Comparison of ENCODE assay signal across 11 mouse cellular contexts in the genomic region with DNA sequence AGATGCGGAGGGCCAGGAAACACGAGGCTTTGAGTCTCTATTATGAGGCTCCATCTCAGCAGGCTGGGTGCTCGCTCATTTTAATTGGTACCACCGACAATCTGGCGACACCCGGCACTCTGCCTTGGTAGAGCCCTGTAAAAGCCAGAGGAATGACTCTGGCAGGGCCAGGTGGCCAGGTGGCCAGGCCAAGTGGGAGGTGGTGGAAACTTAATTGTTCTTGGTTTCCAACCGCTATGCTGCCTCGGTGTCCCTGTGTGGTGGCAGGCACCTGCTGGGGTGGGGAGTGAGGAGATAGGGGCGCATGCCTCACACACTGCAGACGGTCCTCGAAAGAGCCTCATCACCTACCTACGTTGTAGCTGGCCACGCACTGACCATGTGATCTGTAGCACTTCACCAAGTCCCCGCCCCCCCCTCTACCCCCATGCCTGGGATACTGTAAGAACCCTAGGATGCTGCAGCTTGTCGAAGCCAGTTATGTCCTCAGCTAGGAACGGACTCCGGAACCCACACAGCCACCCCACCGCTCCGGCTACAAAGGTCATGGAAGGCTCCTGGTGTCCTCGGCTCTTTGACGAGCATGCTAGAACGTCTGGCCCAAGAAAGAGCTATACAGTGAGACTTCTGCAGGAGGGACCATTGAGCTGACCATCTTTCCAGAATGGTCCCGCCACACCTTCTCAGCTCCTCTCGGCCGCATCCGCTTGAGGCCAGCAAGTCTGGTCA. TPM values are rescaled to one million over a fixed set of nuclear protein-coding genes. Genes with fewer than 3 reads are reported as not detected.
DNase-seq lines count a peak whose midpoint lies in the region; ATAC-seq and TF ChIP-seq lines count a peak whose summit lies in the region.
"Had no signal": no experiment of that assay in that cellular context is flagged by ENCODE, and none has a peak within 500 bp of the region (broad histone marks: within the 10 kb centered on the region; RNA-seq: fewer than 3 reads in every experiment).

No protein-coding gene starts in this region.

- H3K9me3 ChIP-seq in hindbrain, postnatal 0 days (ENCODE audit: low read length): no peaks in the 10 kb centered on the region

- TF ChIP-seq CTCF in kidney, adult 2 months (conservative IDR thresholded peaks at IDR 0.05; ENCODE audit: insufficient read depth, insufficient read length, low read depth, low read length): no peak
- TF ChIP-seq CTCF in hindbrain, postnatal 0 days (IDR thresholded peaks at IDR 0.05; ENCODE audit: low read depth): no peak

- peaks cover 46% of the 10 kb centered on the region for H3K79me2 ChIP-seq in myocyte (ENCODE audit: control insufficient read depth, insufficient read depth)

- H3ac ChIP-seq in myocyte (ENCODE audit: control insufficient read depth, insufficient read length): no peak overlapping the region

- peaks cover 52% of the 10 kb centered on the region for H3K4me1 ChIP-seq in kidney, adult 2 months (ENCODE audit: control insufficient read depth, insufficient read depth, low read length)
- H3K4me1 ChIP-seq in hindbrain, postnatal 0 days (ENCODE audit: insufficient read depth, low read length): peaks cover 16% of the 10 kb centered on the region

- 56% methylated on average over 26 of the region's 26 CpGs for WGBS in kidney, adult 2 months
- WGBS in hindbrain, postnatal 0 days: 69% methylated on average over 26 of the region's 26 CpGs

- peak; percentile 60 for DNase-seq in kidney, adult 2 months
- DNase-seq in kidney, adult 8-10 months: no peak
- peak; percentile 78 for DNase-seq in cerebellum, adult 9-10 months
- DNase-seq in hindbrain, postnatal 0 days (ENCODE audit: low spot score): no peak
- DNase-seq in yolk sac, embryonic 10.5 days (ENCODE audit: low spot score): no peak
- no peak for DNase-seq in testis, postnatal 14 days (ENCODE audit: low spot score)

- peak overlapping the region; percentile 88 for H3K27ac ChIP-seq in kidney, adult 2 months (ENCODE audit: insufficient read depth, low read depth, low read length)
- H3K27ac ChIP-seq in hindbrain, postnatal 0 days: peak overlapping the region; percentile 70
- H3K27ac ChIP-seq: macrophage had no signal

- no peak overlapping the region for H3K4me2 ChIP-seq in hindbrain, postnatal 0 days (ENCODE audit: low read depth, low read length)
- peak overlapping the region; percentile 81 for H3K4me2 ChIP-seq in myocyte (ENCODE audit: low read depth)

- ATAC-seq in hindbrain, postnatal 0 days: peak; percentile 59
- ATAC-seq in megakaryocyte-erythroid progenitor cell, adult 5-6 weeks (replicated peaks; ENCODE audit: low FRiP score, low TSS enrichment, poor library complexity, severe bottlenecking): no peak

- no peak for TF ChIP-seq POLR2A in kidney, adult 2 months (IDR thresholded peaks at IDR 0.05; ENCODE audit: low read depth, low read length)
- TF ChIP-seq POLR2A in myocyte (IDR thresholded peaks at IDR 0.05; ENCODE audit: insufficient read length, low read depth): no peak

- peaks cover 5% of the 10 kb centered on the region for H3K36me3 ChIP-seq in kidney, adult 2 months (ENCODE audit: control insufficient read depth, insufficient read depth, low read length)
- H3K36me3 ChIP-seq in hindbrain, postnatal 0 days (ENCODE audit: insufficient read depth, low read length): peaks cover 12% of the 10 kb centered on the region
- H3K36me3 ChIP-seq in myocyte (ENCODE audit: control insufficient read depth, insufficient read depth): peaks cover 19% of the 10 kb centered on the region

- H3K27me3 ChIP-seq in kidney, adult 2 months (replicated peaks; ENCODE audit: control insufficient read depth, insufficient read depth, low read length): no peaks in the 10 kb centered on the region
- H3K27me3 ChIP-seq in hindbrain, postnatal 0 days (ENCODE audit: insufficient read depth, low read length): no peaks in the 10 kb centered on the region
- no peaks in the 10 kb centered on the region for H3K27me3 ChIP-seq in myocyte (ENCODE audit: control insufficient read depth, insufficient read depth, insufficient read length)

- H3K9ac ChIP-seq in hindbrain, postnatal 0 days (replicated peaks; ENCODE audit: low read length): peak overlapping the region; percentile 30; the same call in 1 of the 2 replicates

- H3K4me3 ChIP-seq in kidney, adult 2 months (ENCODE audit: insufficient read depth, low read depth, low read length): no peak overlapping the region
- no peak overlapping the region for H3K4me3 ChIP-seq in hindbrain, postnatal 0 days (ENCODE audit: low read length)
- no peak overlapping the region for H3K4me3 ChIP-seq in myocyte

TF ChIP-seq in myocyte, 11 proteins besides CTCF, POLR2A, EP300 and RAD21:
- TF ChIP-seq MYOD1 (IDR thresholded peaks at IDR 0.05; ENCODE audit: control insufficient read depth in 1 of 3, insufficient read length in 2 of 3, low read depth in 2 of 3) (peak in 1 of 3 experiments; percentile 80), POLR2AphosphoS2 (IDR thresholded peaks at IDR 0.05; ENCODE audit: insufficient read length, low read depth) (peak; percentile 38), MYOG (IDR thresholded peaks at IDR 0.05; ENCODE audit: control insufficient read depth in 1 of 3, insufficient read depth in 1 of 3, insufficient read length in 2 of 3, low read depth in 2 of 3) (peak in 1 of 3 experiments; percentile 49), TCF3 (IDR thresholded peaks at IDR 0.05; ENCODE audit: insufficient read length, low read depth) (no peak)

RNA-seq across cellular contexts. Expression of gene Tpcn1, which starts 8.4 kb away (rescaled TPM):
- 200 and 216 TPM in 2 replicates for polyA plus RNA-seq in kidney, adult 2 months (2012; rRNA removed)
- total RNA-seq in hindbrain, postnatal 0 days (2014; rRNA removed): 24.5 and 30.7 TPM in 2 replicates
- polyA plus RNA-seq in hindbrain, postnatal 0 days (2015; fragmentation: Nextera tagmentation; extraction: Ambion mirVana): 15.4 and 16.1 TPM in 2 replicates
- polyA plus RNA-seq in myocyte (2012; fragmentation: generic; extraction: Trizol): 88.7 TPM
- 71.7 and 84.7 TPM in 2 replicates for total RNA-seq in megakaryocyte-erythroid progenitor cell, adult 5-6 weeks (2014; fragmentation: Nextera tagmentation)
- total RNA-seq in megakaryocyte-erythroid progenitor cell, adult 5-6 weeks (2017): 16.0 and 19.1 TPM in 2 replicates

RNA-seq across cellular contexts. Expression of gene Iqcd, which starts 8.8 kb away (rescaled TPM):
- 2.1 and 2.5 TPM in 2 replicates for polyA plus RNA-seq in kidney, adult 2 months (2012; rRNA removed)
- total RNA-seq in hindbrain, postnatal 0 days (2014; rRNA removed): 0.63 and 1.9 TPM in 2 replicates
- 1.8 and 2.0 TPM in 2 replicates for polyA plus RNA-seq in hindbrain, postnatal 0 days (2015; fragmentation: Nextera tagmentation; extraction: Ambion mirVana)
- polyA plus RNA-seq in myocyte (2012; fragmentation: generic; extraction: Trizol): 0.91 TPM
- 6.4 and 9.0 TPM in 2 replicates for total RNA-seq in megakaryocyte-erythroid progenitor cell, adult 5-6 weeks (2014; fragmentation: Nextera tagmentation)
- total RNA-seq in megakaryocyte-erythroid progenitor cell, adult 5-6 weeks (2017): 6.3 and 7.9 TPM in 2 replicates
- total RNA-seq: ES-E14 had no signal

RNA-seq across cellular contexts. Expression of gene Rita1, which starts 32.3 kb away (rescaled TPM):
- 25.2 and 32.1 TPM in 2 replicates for polyA plus RNA-seq in kidney, adult 2 months (2012; rRNA removed)
- total RNA-seq in hindbrain, postnatal 0 days (2014; rRNA removed): 38.0 and 38.6 TPM in 2 replicates
- 30.1 and 30.4 TPM in 2 replicates for polyA plus RNA-seq in hindbrain, postnatal 0 days (2015; fragmentation: Nextera tagmentation; extraction: Ambion mirVana)
- 14.7 TPM for polyA plus RNA-seq in myocyte (2012; fragmentation: generic; extraction: Trizol)
- total RNA-seq in megakaryocyte-erythroid progenitor cell, adult 5-6 weeks (2014; fragmentation: Nextera tagmentation): 9.9 and 11.8 TPM in 2 replicates
- 5.5 and 6.9 TPM in 2 replicates for total RNA-seq in megakaryocyte-erythroid progenitor cell, adult 5-6 weeks (2017)

RNA-seq across cellular contexts. Expression of gene Ddx54, which starts 32.5 kb away (rescaled TPM):
- polyA plus RNA-seq in kidney, adult 2 months (2012; rRNA removed): 29.3 and 31.6 TPM in 2 replicates
- total RNA-seq in hindbrain, postnatal 0 days (2014; rRNA removed): 37.3 and 40.1 TPM in 2 replicates
- polyA plus RNA-seq in hindbrain, postnatal 0 days (2015; fragmentation: Nextera tagmentation; extraction: Ambion mirVana): 30.8 and 31.9 TPM in 2 replicates
- 56.3 TPM for polyA plus RNA-seq in myocyte (2012; fragmentation: generic; extraction: Trizol)
- total RNA-seq in megakaryocyte-erythroid progenitor cell, adult 5-6 weeks (2014; fragmentation: Nextera tagmentation): 28.3 and 41.7 TPM in 2 replicates
- total RNA-seq in megakaryocyte-erythroid progenitor cell, adult 5-6 weeks (2017): 40.4 and 40.6 TPM in 2 replicates

RNA-seq across cellular contexts. Expression of gene Cfap73, which starts 54.0 kb away (rescaled TPM):
- not detected in 2 replicates for polyA plus RNA-seq in kidney, adult 2 months (2012; rRNA removed)
- total RNA-seq in hindbrain, postnatal 0 days (2014; rRNA removed): 0.21 and 0.79 TPM in 2 replicates
- polyA plus RNA-seq in hindbrain, postnatal 0 days (2015; fragmentation: Nextera tagmentation; extraction: Ambion mirVana): 0.26 and 0.86 TPM in 2 replicates
- polyA plus RNA-seq in myocyte (2012; fragmentation: generic; extraction: Trizol): not detected
- not detected in 2 replicates for total RNA-seq in megakaryocyte-erythroid progenitor cell, adult 5-6 weeks (2014; fragmentation: Nextera tagmentation)
- not detected in 2 replicates for total RNA-seq in megakaryocyte-erythroid progenitor cell, adult 5-6 weeks (2017)
- total RNA-seq: ES-E14 had no signal
- polyA plus RNA-seq: macrophage; stomach, embryonic 14.5 days had no signal

Comparison
In these comparisons a context has a peak if more than half of its experiments do, and no peak if none do; other contexts are left out.
1. DNase-seq: peak in kidney, adult 2 months (single experiment) and cerebellum, adult 9-10 months (single experiment); none in kidney, adult 8-10 months (0 of 2), hindbrain, postnatal 0 days (single experiment), yolk sac, embryonic 10.5 days (single experiment) and testis, postnatal 14 days (single experiment).